Mouse (Mus musculus): ENCODE results near the gene Spocd1. TPM values are rescaled to one million over a fixed set of nuclear protein-coding genes. Genes with fewer than 3 reads are reported as not detected.

Gene Spocd1
- total and polyA plus RNA-seq, 2 experiments = not detected

- Histone ChIP-seq H3K4me3 (ENCODE audit: insufficient read depth, low read depth, low read length) (no peak overlapping the region), H3K79me2 (ENCODE audit: control insufficient read depth, insufficient read depth, low read length) (no peaks in the 10 kb centered on the region), H3K9ac (ENCODE audit: low read depth, low read length) (no peak overlapping the region), H3K4me1 (ENCODE audit: control insufficient read depth, insufficient read depth, low read length) (no peaks in the 10 kb centered on the region), H3K36me3 (ENCODE audit: control insufficient read depth, insufficient read depth, low read length) (no peaks in the 10 kb centered on the region), H3K27me3 (ENCODE audit: control insufficient read depth, insufficient read depth, low read length) (no peaks in the 10 kb centered on the region), H3K27ac (replicated peaks; ENCODE audit: insufficient read depth, low read depth, low read length) (no peak overlapping the region)
- peak; percentile 8 for DNase-seq (ENCODE audit: extremely low read depth, low read depth, low spot score)
- WGBS = 80% methylated on average over 5 of the region's 5 CpGs
- TF ChIP-seq POLR2A (IDR thresholded peaks at IDR 0.05; ENCODE audit: extremely low read depth, insufficient read depth, low read length) = no peak
- no peak for TF ChIP-seq CTCF (IDR thresholded peaks at IDR 0.05; ENCODE audit: low read depth, low read length)
These were observed 64.2 kb downstream of the Spocd1 start for GRCm38 (mm10) chr4:129993213-129993612.

- DNase-seq (ENCODE audit: extremely low read depth, low read depth, low spot score) = peak; percentile 9
- Histone ChIP-seq H3K27ac (replicated peaks; ENCODE audit: insufficient read depth, low read depth, low read length) (no peak overlapping the region), H3K4me1 (ENCODE audit: control insufficient read depth, insufficient read depth, low read length) (no peaks in the 10 kb centered on the region), H3K4me3 (ENCODE audit: insufficient read depth, low read depth, low read length) (no peak overlapping the region), H3K27me3 (ENCODE audit: control insufficient read depth, insufficient read depth, low read length) (no peaks in the 10 kb centered on the region), H3K79me2 (ENCODE audit: control insufficient read depth, insufficient read depth, low read length) (no peaks in the 10 kb centered on the region), H3K9ac (ENCODE audit: low read depth, low read length) (no peak overlapping the region), H3K36me3 (ENCODE audit: control insufficient read depth, insufficient read depth, low read length) (no peaks in the 10 kb centered on the region)
- TF ChIP-seq CTCF (IDR thresholded peaks at IDR 0.05; ENCODE audit: low read depth, low read length) = no peak
- TF ChIP-seq POLR2A (IDR thresholded peaks at IDR 0.05; ENCODE audit: extremely low read depth, insufficient read depth, low read length) = no peak
- WGBS = 77% methylated on average over 16 of the region's 16 CpGs
These were observed 65.1 kb downstream of the Spocd1 start for GRCm38 (mm10) chr4:129993944-129994695.

GRCm38 (mm10) chr4:129994728-129995127, 65.7 kb downstream of the Spocd1 start:
- no peak overlapping the region for H3K4me3 ChIP-seq (ENCODE audit: insufficient read depth, low read depth, low read length)
- no peak overlapping the region for H3K9ac ChIP-seq (ENCODE audit: low read depth, low read length)
- TF ChIP-seq CTCF (IDR thresholded peaks at IDR 0.05; ENCODE audit: low read depth, low read length) (no peak), POLR2A (IDR thresholded peaks at IDR 0.05; ENCODE audit: extremely low read depth, insufficient read depth, low read length) (no peak)
- no peaks in the 10 kb centered on the region for H3K36me3 ChIP-seq (ENCODE audit: control insufficient read depth, insufficient read depth, low read length)
- no peak overlapping the region for H3K27ac ChIP-seq (replicated peaks; ENCODE audit: insufficient read depth, low read depth, low read length)
- H3K79me2 ChIP-seq (ENCODE audit: control insufficient read depth, insufficient read depth, low read length) = no peaks in the 10 kb centered on the region
- H3K27me3 ChIP-seq (ENCODE audit: control insufficient read depth, insufficient read depth, low read length) = no peaks in the 10 kb centered on the region
- H3K4me1 ChIP-seq (ENCODE audit: control insufficient read depth, insufficient read depth, low read length) = no peaks in the 10 kb centered on the region
- no peak for DNase-seq (ENCODE audit: extremely low read depth, low read depth, low spot score)
- WGBS = 80% methylated on average over 5 of the region's 5 CpGs

- no peak overlapping the region for H3K9ac ChIP-seq (ENCODE audit: low read depth, low read length)
- no peaks in the 10 kb centered on the region for H3K36me3 ChIP-seq (ENCODE audit: control insufficient read depth, insufficient read depth, low read length)
- no peaks in the 10 kb centered on the region for H3K27me3 ChIP-seq (ENCODE audit: control insufficient read depth, insufficient read depth, low read length)
- no peak for DNase-seq (ENCODE audit: extremely low read depth, low read depth, low spot score)
- no peak overlapping the region for H3K27ac ChIP-seq (replicated peaks; ENCODE audit: insufficient read depth, low read depth, low read length)
- TF ChIP-seq CTCF (IDR thresholded peaks at IDR 0.05; ENCODE audit: low read depth, low read length) = no peak
- TF ChIP-seq POLR2A (IDR thresholded peaks at IDR 0.05; ENCODE audit: extremely low read depth, insufficient read depth, low read length) = no peak
- H3K4me3 ChIP-seq (ENCODE audit: insufficient read depth, low read depth, low read length) = no peak overlapping the region
- H3K79me2 ChIP-seq (ENCODE audit: control insufficient read depth, insufficient read depth, low read length) = no peaks in the 10 kb centered on the region
- H3K4me1 ChIP-seq (ENCODE audit: control insufficient read depth, insufficient read depth, low read length) = no peaks in the 10 kb centered on the region
- 83% methylated on average over 8 of the region's 8 CpGs for WGBS
These were observed 66.2 kb downstream of the Spocd1 start for GRCm38 (mm10) chr4:129995255-129995654.

GRCm38 (mm10) chr4:129996015-129996414, 67.0 kb downstream of the Spocd1 start:
- H3K27ac ChIP-seq (replicated peaks; ENCODE audit: insufficient read depth, low read depth, low read length) = no peak overlapping the region
- WGBS = 72% methylated on average over 4 of the region's 4 CpGs
- no peaks in the 10 kb centered on the region for H3K79me2 ChIP-seq (ENCODE audit: control insufficient read depth, insufficient read depth, low read length)
- no peak for DNase-seq (ENCODE audit: extremely low read depth, low read depth, low spot score)
- H3K4me1 ChIP-seq (ENCODE audit: control insufficient read depth, insufficient read depth, low read length) = no peaks in the 10 kb centered on the region
- TF ChIP-seq POLR2A (IDR thresholded peaks at IDR 0.05; ENCODE audit: extremely low read depth, insufficient read depth, low read length) (no peak), CTCF (IDR thresholded peaks at IDR 0.05; ENCODE audit: low read depth, low read length) (no peak)
- no peak overlapping the region for H3K9ac ChIP-seq (ENCODE audit: low read depth, low read length)
- H3K4me3 ChIP-seq (ENCODE audit: insufficient read depth, low read depth, low read length) = no peak overlapping the region
- H3K36me3 ChIP-seq (ENCODE audit: control insufficient read depth, insufficient read depth, low read length) = no peaks in the 10 kb centered on the region
- no peaks in the 10 kb centered on the region for H3K27me3 ChIP-seq (ENCODE audit: control insufficient read depth, insufficient read depth, low read length)

- H3K4me3 ChIP-seq (ENCODE audit: insufficient read depth, low read depth, low read length) = no peak overlapping the region
- DNase-seq (ENCODE audit: extremely low read depth, low read depth, low spot score) = no peak
- H3K79me2 ChIP-seq (ENCODE audit: control insufficient read depth, insufficient read depth, low read length) = no peaks in the 10 kb centered on the region
- H3K9ac ChIP-seq (ENCODE audit: low read depth, low read length) = no peak overlapping the region
- no peak overlapping the region for H3K27ac ChIP-seq (replicated peaks; ENCODE audit: insufficient read depth, low read depth, low read length)
- 62% methylated on average over 11 of the region's 11 CpGs for WGBS
- no peaks in the 10 kb centered on the region for H3K27me3 ChIP-seq (ENCODE audit: control insufficient read depth, insufficient read depth, low read length)
- no peak for TF ChIP-seq POLR2A (IDR thresholded peaks at IDR 0.05; ENCODE audit: extremely low read depth, insufficient read depth, low read length)
- TF ChIP-seq CTCF (IDR thresholded peaks at IDR 0.05; ENCODE audit: low read depth, low read length) = no peak
- no peaks in the 10 kb centered on the region for H3K36me3 ChIP-seq (ENCODE audit: control insufficient read depth, insufficient read depth, low read length)
- no peaks in the 10 kb centered on the region for H3K4me1 ChIP-seq (ENCODE audit: control insufficient read depth, insufficient read depth, low read length)
These were observed 69.1 kb downstream of the Spocd1 start for GRCm38 (mm10) chr4:129998124-129998523.

All from liver, adult 2 months (tissue).